Mouse (Mus musculus) hindbrain, postnatal 0 days (tissue): ENCODE data around the gene Gm21969. TPM values are rescaled to one million over a fixed set of nuclear protein-coding genes. Genes with fewer than 3 reads are reported as not detected.
A peak's percentile ranks its signal among the peaks of the same experiment; 100 is the strongest.

ENCODE experiments used
- ATAC-seq: fragments of 200-750 bp; cut with Nextera tagmentation; 2 replicates; pipeline ENCODE4 v1.8.0; 2017; ENCODE audit warnings: mild to moderate bottlenecking, moderate TSS enrichment, moderate library complexity
- DNase-seq: peaks from one replicate; pipeline ENCODE4 v3.0.0-alpha.2; 2015; ENCODE audit warnings: low spot score
- H3K27ac ChIP-seq: fragments of 300-500 bp; sonication (generic); 2 replicates; pipeline ENCODE4 v1.5.1; 2014; ENCODE audit warnings: mild to moderate bottlenecking
- H3K27me3 ChIP-seq: fragments of 300-500 bp; sonication (generic); 2 replicates; pipeline ENCODE4 v1.6.1; 2014; ENCODE audit warnings: low read length, mixed read lengths; ENCODE audit not compliant: insufficient read depth
- H3K36me3 ChIP-seq: fragments of 300-500 bp; sonication (generic); 2 replicates; pipeline ENCODE4 v1.6.1; 2014; ENCODE audit warnings: low read length, mixed read lengths; ENCODE audit not compliant: insufficient read depth
- H3K4me1 ChIP-seq: fragments of 300-500 bp; sonication (generic); 2 replicates; pipeline ENCODE4 v1.6.1; 2014; ENCODE audit warnings: antibody characterized with exemption, low read length, mixed read lengths; ENCODE audit not compliant: insufficient read depth
- H3K4me2 ChIP-seq: fragments of 300-500 bp; sonication (generic); 2 replicates; pipeline ENCODE4 v1.6.1; 2014; ENCODE audit warnings: low read depth, mild to moderate bottlenecking, low read length, moderate library complexity, mixed read lengths
- H3K4me3 ChIP-seq: fragments of 300-500 bp; sonication (generic); 2 replicates; pipeline ENCODE4 v1.5.1; 2014; ENCODE audit warnings: low read length
- H3K9ac ChIP-seq: fragments of 300-500 bp; sonication (generic); replicated peaks from 2 replicates; pipeline ENCODE4 v1.6.1; 2014; ENCODE audit warnings: mild to moderate bottlenecking, low read length, moderate library complexity, mixed read lengths
- H3K9me3 ChIP-seq: fragments of 300-500 bp; sonication (generic); 2 replicates; pipeline ENCODE4 v1.6.1; 2016; ENCODE audit warnings: low read length, mixed read lengths
- CTCF ChIP-seq: IDR thresholded peaks from 2 replicates; pipeline ENCODE4 v1.5.1; 2016; ENCODE audit warnings: antibody characterized with exemption, control low read depth, low read depth
- WGBS: fragments of 180-500 bp; shearing (Covaris S2); extraction: QIAGEN DNeasy Blood & Tissue Kit; methylation state at CpG from one replicate; pipeline ENCODE4 v1.1.7; 2014; 5-methylcytosine and 5-hydroxymethylcytosine counted together
- polyA plus RNA-seq: library from polyadenylated mRNA; unstranded; fragments of >200 nt; fragmentation: Nextera tagmentation; extraction: Ambion mirVana; gene quantifications from 2 replicates; pipeline ENCODE4 v1.2.1, GENCODE M21; 2015
- total RNA-seq: library from RNA; depleted of rRNA; stranded (reverse); fragments of >200 nt; gene quantifications from 2 replicates; pipeline ENCODE4 v1.2.3, GENCODE M21; 2014

The Gm21969 gene
- total and polyA plus RNA-seq, 2 experiments from 2014 or later: not detected

- Histone ChIP-seq H3K4me2 (no peak overlapping the region), H3K9ac (no peak overlapping the region), H3K4me1 (peaks cover 43% of the 10 kb centered on the region), H3K4me3 (no peak overlapping the region), H3K27me3 (no peaks in the 10 kb centered on the region), H3K36me3 (no peaks in the 10 kb centered on the region), H3K9me3 (no peaks in the 10 kb centered on the region), H3K27ac (no peak overlapping the region)
- WGBS: 56% methylated on average over 11 of the region's 11 CpGs
- DNase-seq: no peak
- ATAC-seq: no peak
- TF ChIP-seq CTCF: no peak
Measured at GRCm38 (mm10) chr4:139584704-139585103, 18.3 kb upstream of the Gm21969 start.

DNA sequence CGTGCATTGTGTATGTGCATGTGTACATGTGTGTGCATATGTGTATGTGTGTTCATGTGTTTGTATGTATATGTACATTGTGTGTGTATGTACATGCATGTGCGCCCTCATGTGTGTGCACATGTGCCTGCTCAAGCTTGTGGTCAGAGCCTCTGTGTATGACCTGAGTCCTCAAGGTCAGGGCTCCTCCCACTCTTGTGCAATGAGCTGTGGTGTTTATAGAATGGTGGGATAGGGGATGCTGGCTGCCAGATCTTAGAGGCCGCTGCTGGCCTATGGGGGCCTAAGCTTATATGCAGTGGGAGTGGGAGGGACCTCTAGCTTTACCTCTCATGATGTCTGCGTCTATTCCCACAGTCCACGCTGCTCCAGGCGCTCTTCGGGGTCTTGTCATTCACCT lies 17.3 kb upstream of the Gm21969 start:
- Histone ChIP-seq H3K9ac (no peak overlapping the region), H3K4me2 (no peak overlapping the region), H3K27ac (no peak overlapping the region), H3K9me3 (no peaks in the 10 kb centered on the region), H3K36me3 (no peaks in the 10 kb centered on the region), H3K27me3 (no peaks in the 10 kb centered on the region), H3K4me3 (no peak overlapping the region), H3K4me1 (peaks cover 44% of the 10 kb centered on the region)
- DNase-seq (no peak), ATAC-seq (no peak)
- 89% methylated on average over 7 of the region's 7 CpGs for WGBS
- TF ChIP-seq CTCF: no peak

DNA sequence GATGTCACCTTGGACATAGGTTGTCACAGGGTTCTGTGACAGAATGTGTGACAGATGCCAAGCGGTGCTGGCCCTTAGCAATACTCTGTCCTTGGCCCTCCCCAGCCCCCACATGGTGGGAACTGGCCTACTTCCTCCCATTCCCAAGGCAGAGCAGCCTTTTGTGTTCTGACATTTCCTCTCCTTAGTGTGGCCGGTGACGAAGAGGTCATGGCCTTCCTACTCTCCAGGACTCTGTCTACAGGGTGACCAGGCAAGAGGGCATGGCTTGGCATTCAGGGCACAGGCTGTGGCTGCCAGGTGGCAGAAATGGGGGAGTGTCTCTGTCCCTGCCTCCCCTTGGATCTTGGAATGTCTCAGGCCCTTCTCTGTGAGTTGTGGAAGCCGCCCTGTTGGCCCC lies 15.6 kb upstream of the Gm21969 start:
- Histone ChIP-seq H3K4me3 (no peak overlapping the region), H3K9ac (no peak overlapping the region), H3K4me2 (no peak overlapping the region), H3K36me3 (no peaks in the 10 kb centered on the region), H3K27ac (no peak overlapping the region), H3K27me3 (no peaks in the 10 kb centered on the region), H3K9me3 (no peaks in the 10 kb centered on the region), H3K4me1 (peaks cover 28% of the 10 kb centered on the region; the same call in 1 of the 2 replicates)
- 74% methylated on average over 4 of the region's 4 CpGs for WGBS
- ATAC-seq (no peak), DNase-seq (no peak)
- no peak for TF ChIP-seq CTCF

DNA sequence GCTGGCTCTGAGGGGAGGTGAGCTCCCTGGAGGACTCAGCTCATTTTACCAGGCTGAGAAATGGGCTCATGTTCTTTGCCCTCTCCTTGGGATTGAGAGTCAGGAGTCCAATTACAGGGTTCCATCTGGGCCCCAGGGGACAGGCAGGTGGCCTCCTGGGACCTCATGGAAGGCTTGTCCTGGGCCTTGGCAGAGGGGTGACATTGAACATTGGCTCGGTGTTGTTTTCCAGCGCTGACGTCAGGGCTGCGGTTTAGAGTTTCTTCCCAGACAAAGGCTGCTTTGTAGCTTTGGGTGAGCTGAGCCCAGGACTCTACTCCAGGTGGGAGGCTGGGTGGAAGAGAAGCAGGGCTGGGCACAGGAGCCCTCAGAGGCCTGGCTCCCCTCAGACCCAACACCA lies 15.2 kb upstream of the Gm21969 start:
- Histone ChIP-seq H3K9me3 (no peaks in the 10 kb centered on the region), H3K27me3 (no peaks in the 10 kb centered on the region), H3K27ac (no peak overlapping the region), H3K4me2 (no peak overlapping the region), H3K4me1 (peaks cover 28% of the 10 kb centered on the region; the same call in 1 of the 2 replicates), H3K9ac (no peak overlapping the region), H3K36me3 (no peaks in the 10 kb centered on the region), H3K4me3 (no peak overlapping the region)
- ATAC-seq (no peak), DNase-seq (no peak)
- WGBS: 91% methylated on average over 4 of the region's 4 CpGs
- TF ChIP-seq CTCF: no peak

GRCm38 (mm10) chr4:139589351-139590027 lies 13.5 kb upstream of the Gm21969 start:
- Histone ChIP-seq H3K36me3 (no peaks in the 10 kb centered on the region), H3K4me2 (no peak overlapping the region), H3K4me1 (peaks cover 16% of the 10 kb centered on the region; the same call in 1 of the 2 replicates), H3K9me3 (no peaks in the 10 kb centered on the region), H3K27me3 (no peaks in the 10 kb centered on the region), H3K4me3 (no peak overlapping the region), H3K9ac (no peak overlapping the region), H3K27ac (0 out of 2 replicates have a peak overlapping the region, but pooled peaks have one; percentile 26)
- 34% methylated on average over 5 of the region's 5 CpGs for WGBS
- ATAC-seq (no peak), DNase-seq (no peak)
- no peak for TF ChIP-seq CTCF

- no peak overlapping the region for H3K9ac ChIP-seq
- H3K4me3 ChIP-seq: no peak overlapping the region
- no peak overlapping the region for H3K4me2 ChIP-seq
- peaks cover 16% of the 10 kb centered on the region; the same call in 1 of the 2 replicates for H3K4me1 ChIP-seq
- H3K9me3 ChIP-seq: no peaks in the 10 kb centered on the region
- no peaks in the 10 kb centered on the region for H3K36me3 ChIP-seq
- no peak for TF ChIP-seq CTCF
- peak; percentile 73 for DNase-seq
- no peak overlapping the region for H3K27ac ChIP-seq
- 42% methylated on average over 4 of the region's 4 CpGs for WGBS
- ATAC-seq: peak; percentile 44; the same call in 1 of the 2 replicates
- no peaks in the 10 kb centered on the region for H3K27me3 ChIP-seq
Measured at GRCm38 (mm10) chr4:139590446-139590845, 12.5 kb upstream of the Gm21969 start.

DNA sequence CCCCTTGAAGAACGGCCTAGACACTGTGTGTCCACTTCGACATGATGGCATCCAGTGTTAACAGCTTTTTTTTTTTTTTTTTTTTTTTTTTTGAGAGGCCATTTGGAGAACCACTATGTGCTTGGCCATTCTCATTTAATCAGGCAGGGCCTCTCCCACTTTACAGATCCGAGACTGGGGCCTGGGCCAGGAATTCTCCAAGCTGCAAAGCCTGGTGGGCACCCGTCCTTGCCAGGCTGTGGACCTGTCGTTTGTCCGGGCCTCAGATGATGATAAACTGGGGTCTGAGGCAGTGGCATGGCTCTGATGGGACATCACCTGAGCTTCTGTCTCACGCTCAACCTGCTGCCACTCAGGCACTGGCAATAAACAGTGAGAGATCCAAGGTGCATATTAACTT lies 10.1 kb upstream of the Gm21969 start:
- 64% methylated on average over 7 of the region's 7 CpGs for WGBS

More for the DNA sequence above, 10.1 kb upstream of the Gm21969 start:
- DNase-seq: no peak
- Histone ChIP-seq H3K27ac (no peak overlapping the region), H3K4me2 (no peak overlapping the region), H3K9ac (no peak overlapping the region), H3K36me3 (no peaks in the 10 kb centered on the region), H3K4me1 (peaks cover 32% of the 10 kb centered on the region), H3K4me3 (no peak overlapping the region), H3K9me3 (no peaks in the 10 kb centered on the region), H3K27me3 (no peaks in the 10 kb centered on the region)
- no peak for TF ChIP-seq CTCF
- no peak for ATAC-seq
